Mouse (Mus musculus): ENCODE measurements around the gene Zfp651. TPM values are rescaled to one million over a fixed set of nuclear protein-coding genes. Genes with fewer than 3 reads are reported as not detected.

Zfp651 gene
- 18.9 and 20.8 TPM in 2 replicates for polyA plus RNA-seq (2015; fragmentation: Nextera tagmentation; extraction: Ambion mirVana)

DNA sequence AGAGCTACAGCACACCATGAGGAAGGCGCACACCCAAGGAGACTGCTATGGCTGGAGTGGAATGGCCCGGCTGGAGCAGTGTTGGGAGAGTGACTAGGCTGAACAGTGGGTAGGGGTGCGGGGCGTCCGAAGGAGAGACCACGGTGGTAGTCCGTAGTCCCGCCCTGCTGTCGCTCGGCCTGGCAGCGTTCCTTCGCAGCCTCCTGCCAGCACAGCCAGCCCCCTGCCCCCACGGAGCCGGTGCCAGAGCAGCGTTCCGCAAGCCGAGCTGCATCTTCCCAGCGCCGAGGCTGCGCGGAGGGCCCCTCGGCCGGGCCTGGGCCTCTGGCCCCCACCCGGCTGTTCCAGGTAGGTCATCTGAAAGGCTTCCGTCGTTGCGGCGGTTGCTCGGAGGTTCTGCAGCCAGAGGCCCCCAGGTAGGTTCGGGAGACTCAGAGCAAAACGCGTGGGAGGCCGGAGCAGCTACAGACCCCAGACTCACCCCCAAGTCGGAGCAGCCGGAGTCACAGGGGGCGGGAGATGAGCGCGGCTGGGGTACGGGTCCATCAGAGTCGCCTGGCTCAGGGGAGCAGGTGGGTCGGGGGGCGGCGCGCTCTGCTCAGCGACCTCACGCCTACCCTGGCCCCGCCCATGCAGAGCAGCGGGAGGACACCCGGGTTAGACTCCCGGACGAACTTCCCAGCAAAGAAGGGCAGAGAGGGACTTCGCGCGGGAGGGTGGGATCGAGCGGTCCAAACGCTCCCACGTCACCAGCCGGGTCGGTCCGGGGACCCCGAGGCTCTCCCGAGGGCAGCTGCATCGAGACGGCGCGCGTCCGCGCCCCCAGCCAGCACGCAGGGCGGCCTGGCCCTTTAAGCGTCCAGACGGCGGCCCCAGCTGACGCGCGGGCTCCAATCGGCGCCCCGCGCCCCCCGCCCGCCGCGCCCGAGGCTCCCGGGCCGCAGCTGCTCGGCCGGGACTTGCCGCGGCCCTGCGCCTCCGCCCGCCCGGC, at the start of gene Zfp651:
Zfp651 (plus strand) TSS at position 240 of the 991 bp plus-strand sequence.
- Histone ChIP-seq H3K36me3 (peaks cover 26% of the 10 kb centered on the region), H3K4me1 (peaks cover 27% of the 10 kb centered on the region), H3K27me3 (replicated peaks) (no peaks in the 10 kb centered on the region), H3K4me2 (peak within 1 kb of the TSS; percentile 94), H3K27ac (peak within 1 kb of the TSS; percentile 88), H3K4me3 (replicated peaks) (peak within 1 kb of the TSS; percentile 61), H3K9me3 (no peaks in the 10 kb centered on the region), H3K9ac (peak within 1 kb of the TSS; percentile 71)
- ATAC-seq (ENCODE audit: insufficient read depth, low FRiP score, low read depth), result peak; percentile 72
- whole genome bisulfite sequencing, result under 1% methylated on average over 91 of the region's 97 CpGs

- Histone ChIP-seq H3K4me2 (peak within 1 kb of the TSS; percentile 79), H3K36me3 (peaks cover 14% of the 10 kb centered on the region; the same call in 1 of the 2 replicates), H3K4me3 (replicated peaks) (peak within 1 kb of the TSS; percentile 95), H3K27ac (peak within 1 kb of the TSS; percentile 98), H3K4me1 (peaks cover 25% of the 10 kb centered on the region), H3K27me3 (replicated peaks) (no peaks in the 10 kb centered on the region), H3K9me3 (no peaks in the 10 kb centered on the region), H3K9ac (peak within 1 kb of the TSS; percentile 99)
- WGBS, result 3% methylated on average over 37 of the region's 37 CpGs
- peak; percentile 98 for ATAC-seq (ENCODE audit: insufficient read depth, low FRiP score, low read depth)
Measured at GRCm38 (mm10) chr9:121709898-121710583, 49.1 kb upstream of the Zfp651 start, which contains the start of gene Ss18l2. Gene Ss18l2, plus strand, starts transcription at chr9:121710329.

DNA sequence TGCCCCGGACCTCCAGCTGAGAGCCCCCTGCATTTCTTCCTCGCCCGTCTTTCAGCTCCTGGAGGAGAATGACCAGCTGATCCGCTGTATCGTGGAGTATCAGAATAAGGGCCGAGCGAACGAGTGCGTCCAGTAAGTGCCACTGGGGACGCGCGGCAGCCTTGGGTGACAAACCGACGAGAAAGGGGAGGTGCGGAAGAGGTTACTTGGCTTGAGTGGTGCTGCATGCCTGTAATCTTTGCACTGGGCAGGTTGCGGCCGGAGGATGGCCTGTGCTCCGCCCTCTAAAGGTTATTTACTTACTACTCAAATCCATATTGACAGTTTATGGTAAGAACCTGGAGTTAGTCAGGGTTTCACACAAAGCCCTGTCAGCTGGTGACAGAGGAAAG, 48.5 kb upstream of the Zfp651 start:
- peak overlapping the region; percentile 79 for H3K4me2 ChIP-seq
- peak overlapping the region; percentile 95 for H3K4me3 ChIP-seq (replicated peaks)
- H3K27me3 ChIP-seq (replicated peaks), result no peaks in the 10 kb centered on the region
- H3K36me3 ChIP-seq, result peaks cover 14% of the 10 kb centered on the region; the same call in 1 of the 2 replicates
- peak overlapping the region; percentile 99 for H3K9ac ChIP-seq
- peak; percentile 34; the same call in 1 of the 2 replicates for ATAC-seq (ENCODE audit: insufficient read depth, low FRiP score, low read depth)
- no peaks in the 10 kb centered on the region for H3K9me3 ChIP-seq
- H3K4me1 ChIP-seq, result peaks cover 19% of the 10 kb centered on the region
- 0% methylated on average over 18 of the region's 18 CpGs for WGBS
- H3K27ac ChIP-seq, result peak overlapping the region; percentile 98

DNA sequence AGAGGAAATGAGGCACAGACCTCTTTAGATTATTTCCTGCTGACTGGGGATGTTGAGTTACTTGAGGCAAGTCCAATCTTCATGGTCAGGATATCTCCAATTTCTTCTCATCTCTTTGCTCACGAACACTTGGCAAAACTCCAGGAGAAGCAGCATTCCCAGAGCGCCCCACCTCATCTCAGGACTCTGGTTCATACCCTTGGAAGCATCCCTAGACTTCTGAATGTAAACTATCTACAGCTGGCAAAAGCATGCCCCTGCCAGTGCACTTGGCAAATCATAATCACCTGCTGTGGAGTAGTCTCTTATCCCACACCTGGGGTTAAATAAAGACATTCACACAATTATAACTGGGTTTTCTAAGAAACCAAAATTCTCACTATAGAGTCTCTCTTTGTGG, 42.1 kb upstream of the Zfp651 start:
- H3K27ac ChIP-seq, result no peak overlapping the region
- WGBS, result 78% methylated on average over 2 of the region's 2 CpGs
- H3K9ac ChIP-seq, result no peak overlapping the region
- no peaks in the 10 kb centered on the region for H3K9me3 ChIP-seq
- peaks cover 14% of the 10 kb centered on the region; the same call in 1 of the 2 replicates for H3K36me3 ChIP-seq
- H3K27me3 ChIP-seq (replicated peaks), result no peaks in the 10 kb centered on the region
- peaks cover 5% of the 10 kb centered on the region for H3K4me1 ChIP-seq
- H3K4me3 ChIP-seq (replicated peaks), result no peak overlapping the region
- no peak overlapping the region for H3K4me2 ChIP-seq
- no peak for ATAC-seq (ENCODE audit: insufficient read depth, low FRiP score, low read depth)

GRCm38 (mm10) chr9:121718070-121718705, 40.9 kb upstream of the Zfp651 start:
- Histone ChIP-seq H3K4me2 (peak overlapping the region; percentile 64), H3K9me3 (no peaks in the 10 kb centered on the region), H3K36me3 (0 out of 2 replicates have a peak, but pooled peaks cover 5% of the 10 kb centered on the region), H3K27ac (peak overlapping the region; percentile 92), H3K9ac (peak overlapping the region; percentile 42), H3K4me3 (replicated peaks) (peak overlapping the region; percentile 87), H3K27me3 (replicated peaks) (no peaks in the 10 kb centered on the region), H3K4me1 (peaks cover 3% of the 10 kb centered on the region)
- WGBS, result 65% methylated on average over 15 of the region's 15 CpGs
- no peak for ATAC-seq (ENCODE audit: insufficient read depth, low FRiP score, low read depth)

GRCm38 (mm10) chr9:121718792-121719318, 40.3 kb upstream of the Zfp651 start, which contains the start of gene Nktr:
Gene Nktr, plus strand, starts transcription at chr9:121719169.
- Histone ChIP-seq H3K4me2 (peak within 1 kb of the TSS; percentile 88), H3K27me3 (replicated peaks) (no peaks in the 10 kb centered on the region), H3K36me3 (no peaks in the 10 kb centered on the region), H3K4me1 (peaks cover 3% of the 10 kb centered on the region), H3K4me3 (replicated peaks) (peak within 1 kb of the TSS; percentile 87), H3K27ac (peak within 1 kb of the TSS; percentile 92), H3K9ac (peak within 1 kb of the TSS; percentile 94), H3K9me3 (no peaks in the 10 kb centered on the region)
- peak; percentile 99 for ATAC-seq (ENCODE audit: insufficient read depth, low FRiP score, low read depth)
- under 1% methylated on average over 61 of the region's 61 CpGs for WGBS

- peak overlapping the region; percentile 94 for H3K9ac ChIP-seq
- no peaks in the 10 kb centered on the region for H3K9me3 ChIP-seq
- H3K4me3 ChIP-seq (replicated peaks), result peak overlapping the region; percentile 87
- H3K4me1 ChIP-seq, result peaks cover 3% of the 10 kb centered on the region
- H3K27ac ChIP-seq, result peak overlapping the region; percentile 92
- no peaks in the 10 kb centered on the region for H3K27me3 ChIP-seq (replicated peaks)
- peak overlapping the region; percentile 88 for H3K4me2 ChIP-seq
- no peaks in the 10 kb centered on the region for H3K36me3 ChIP-seq
- ATAC-seq (ENCODE audit: insufficient read depth, low FRiP score, low read depth), result peak; percentile 29; the same call in 1 of the 2 replicates
- under 1% methylated on average over 62 of the region's 87 CpGs for WGBS
Measured at GRCm38 (mm10) chr9:121719347-121720331, 39.5 kb upstream of the Zfp651 start.

DNA sequence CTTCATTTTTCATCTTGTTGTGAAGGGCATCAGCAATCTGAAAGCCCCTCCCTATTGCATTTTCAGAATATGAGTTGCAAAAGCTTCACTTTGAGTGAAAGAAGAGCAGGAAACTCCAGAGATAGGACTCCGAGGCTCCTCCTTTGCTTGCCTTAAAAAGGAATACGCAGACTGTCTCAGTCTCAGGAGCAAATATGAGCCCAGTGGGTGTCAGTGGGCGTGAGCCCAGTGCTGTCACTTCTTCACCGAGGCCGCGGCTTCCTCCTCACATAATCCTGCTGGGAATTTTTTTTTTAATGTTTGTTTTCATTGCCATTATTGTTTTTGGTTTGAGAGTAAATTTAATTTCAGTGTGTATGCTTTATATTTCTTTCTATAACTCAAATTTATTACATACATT, 18.6 kb upstream of the Zfp651 start:
- H3K36me3 ChIP-seq, result peaks cover 31% of the 10 kb centered on the region
- WGBS, result 89% methylated on average over 6 of the region's 6 CpGs

DNA sequence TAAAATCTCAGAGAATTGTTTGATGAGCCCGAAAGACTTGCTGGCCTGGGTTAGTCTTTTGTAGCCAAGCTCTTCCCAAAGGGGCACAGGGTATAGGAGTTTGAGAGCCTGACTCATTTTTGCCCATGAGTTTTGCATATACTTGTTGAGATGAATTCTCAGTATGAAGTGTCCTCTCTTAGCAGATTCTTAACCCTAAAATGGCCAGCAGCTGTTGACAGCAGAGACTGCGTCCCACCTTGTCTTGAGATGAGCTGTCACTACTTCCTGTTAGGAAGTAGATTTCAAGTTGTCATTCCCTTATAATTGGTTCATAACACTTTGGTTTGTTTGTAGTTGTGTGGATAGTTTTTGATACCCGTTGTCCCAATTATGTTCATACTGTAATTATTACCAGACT, 18.0 kb upstream of the Zfp651 start:
- H3K4me2 ChIP-seq, result no peak overlapping the region
- peaks cover 33% of the 10 kb centered on the region for H3K36me3 ChIP-seq
- H3K27ac ChIP-seq, result no peak overlapping the region
- H3K27me3 ChIP-seq (replicated peaks), result no peaks in the 10 kb centered on the region
- H3K4me3 ChIP-seq (replicated peaks), result no peak overlapping the region
- H3K9me3 ChIP-seq, result no peaks in the 10 kb centered on the region
- H3K4me1 ChIP-seq, result no peaks in the 10 kb centered on the region
- H3K9ac ChIP-seq, result no peak overlapping the region
- ATAC-seq (ENCODE audit: insufficient read depth, low FRiP score, low read depth), result no peak
- 94% methylated on average over 3 of the region's 3 CpGs for WGBS

More for the DNA sequence above, 18.6 kb upstream of the Zfp651 start:
- H3K4me2 ChIP-seq, result no peak overlapping the region
- H3K9ac ChIP-seq, result no peak overlapping the region
- H3K27ac ChIP-seq, result no peak overlapping the region
- no peaks in the 10 kb centered on the region for H3K27me3 ChIP-seq (replicated peaks)
- ATAC-seq (ENCODE audit: insufficient read depth, low FRiP score, low read depth), result no peak
- no peaks in the 10 kb centered on the region for H3K4me1 ChIP-seq
- H3K9me3 ChIP-seq, result no peaks in the 10 kb centered on the region
- H3K4me3 ChIP-seq (replicated peaks), result no peak overlapping the region

DNA sequence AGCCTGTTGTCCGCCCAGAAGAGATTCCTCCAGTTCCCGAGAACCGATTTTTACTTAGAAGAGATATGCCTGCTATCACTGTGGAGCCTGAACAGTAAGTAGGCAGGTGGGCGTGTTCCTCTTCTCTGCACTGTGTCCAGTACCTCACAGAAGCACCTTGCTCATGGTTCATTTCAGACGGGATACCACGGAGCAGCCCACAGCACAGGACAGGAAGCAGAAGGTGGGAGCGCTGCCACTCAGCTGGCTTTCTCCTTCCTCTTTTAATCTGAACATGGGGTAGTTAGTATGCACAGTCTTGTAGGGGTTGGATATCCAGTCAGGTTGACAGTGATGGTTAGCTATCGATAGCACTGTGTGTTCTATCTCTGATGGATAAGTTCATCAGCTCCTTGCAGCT, 15.1 kb upstream of the Zfp651 start:
- H3K36me3 ChIP-seq, result peaks cover 60% of the 10 kb centered on the region
- no peaks in the 10 kb centered on the region for H3K4me1 ChIP-seq
- H3K4me3 ChIP-seq (replicated peaks), result no peak overlapping the region
- no peak overlapping the region for H3K9ac ChIP-seq
- 85% methylated on average over 8 of the region's 8 CpGs for WGBS
- no peaks in the 10 kb centered on the region for H3K27me3 ChIP-seq (replicated peaks)
- H3K4me2 ChIP-seq, result no peak overlapping the region
- no peaks in the 10 kb centered on the region for H3K9me3 ChIP-seq
- H3K27ac ChIP-seq, result no peak overlapping the region
- ATAC-seq (ENCODE audit: insufficient read depth, low FRiP score, low read depth), result no peak

All from stomach, embryonic 15.5 days (tissue).